Mouse (Mus musculus) stomach, postnatal 0 days (tissue): ENCODE measurements at regions not wholly inside any gene's neighbourhood (a gene's known extent, or its start where the extent isn't known, plus 50 kb on each side); places are given as distances from the start of the nearest gene placed in this dataset.

Source experiments
- ATAC-seq: fragments of 200-750 bp; cut with Nextera tagmentation; 2 replicates; pipeline ENCODE4 v1.8.0; 2017; ENCODE audit not compliant: low FRiP score, low TSS enrichment
- DNase-seq: peaks from one replicate; pipeline ENCODE4 v3.0.0-alpha.2; 2016; ENCODE audit warnings: low spot score
- H3K27ac ChIP-seq: fragments of 300-500 bp; sonication (generic); replicated peaks from 2 replicates; pipeline ENCODE4 v1.5.1; 2014; ENCODE audit warnings: mild to moderate bottlenecking, control low read depth
- H3K27me3 ChIP-seq: fragments of 300-500 bp; sonication (generic); 2 replicates; pipeline ENCODE4 v1.6.1; 2014; ENCODE audit warnings: low read length; ENCODE audit not compliant: control insufficient read depth, insufficient read depth
- H3K36me3 ChIP-seq: fragments of 300-500 bp; sonication (generic); 2 replicates; pipeline ENCODE4 v1.6.1; 2014; ENCODE audit warnings: low read length, mixed read lengths; ENCODE audit not compliant: control insufficient read depth, insufficient read depth
- H3K4me1 ChIP-seq: fragments of 300-500 bp; sonication (generic); replicated peaks from 2 replicates; pipeline ENCODE4 v1.6.1; 2014; ENCODE audit warnings: antibody characterized with exemption; ENCODE audit not compliant: control insufficient read depth, insufficient read depth
- H3K4me2 ChIP-seq: fragments of 300-500 bp; sonication (generic); replicated peaks from 2 replicates; pipeline ENCODE4 v1.6.1; 2014; ENCODE audit warnings: low read depth, mild to moderate bottlenecking, control low read depth, moderate library complexity
- H3K4me3 ChIP-seq: fragments of 300-500 bp; sonication (generic); 2 replicates; pipeline ENCODE4 v1.5.1; 2014; ENCODE audit warnings: low read depth, low read length, control low read depth
- H3K9ac ChIP-seq: fragments of 300-500 bp; sonication (generic); 2 replicates; pipeline ENCODE4 v1.6.1; 2014; ENCODE audit warnings: mild to moderate bottlenecking, low read length, control low read depth, mixed read lengths
- H3K9me3 ChIP-seq: fragments of 300-500 bp; sonication (generic); 2 replicates; pipeline ENCODE4 v1.6.1; 2016; ENCODE audit warnings: low read length; ENCODE audit not compliant: control insufficient read depth
- CTCF ChIP-seq: IDR thresholded peaks from 2 replicates; pipeline ENCODE4 v1.5.1; 2016; ENCODE audit warnings: antibody characterized with exemption, low read depth, mild to moderate bottlenecking, moderate library complexity
- EP300 ChIP-seq: optimal IDR thresholded peaks from 2 replicates; pipeline ENCODE3; 2016; ENCODE audit warnings: antibody characterized with exemption
- WGBS: fragments of 180-500 bp; shearing (Covaris S2); extraction: QIAGEN DNeasy Blood & Tissue Kit; methylation state at CpG from one replicate; pipeline ENCODE4 v1.1.7; 2014; 5-methylcytosine and 5-hydroxymethylcytosine counted together

- ATAC-seq (no peak), DNase-seq (no peak)
- Histone ChIP-seq H3K36me3 (no peaks in the 10 kb centered on the region), H3K27me3 (no peaks in the 10 kb centered on the region), H3K4me1 (no peaks in the 10 kb centered on the region), H3K4me3 (no peak overlapping the region), H3K9ac (no peak overlapping the region), H3K4me2 (no peak overlapping the region), H3K27ac (no peak overlapping the region), H3K9me3 (no peaks in the 10 kb centered on the region)
- WGBS = 86% methylated on average over 4 of the region's 4 CpGs
- TF ChIP-seq CTCF (no peak), EP300 (no peak)
Observed at GRCm38 (mm10) chr8:39780169-39780568, 894.7 kb upstream of the Adam24 start.

- TF ChIP-seq CTCF (no peak), EP300 (no peak)
- Histone ChIP-seq H3K4me2 (no peak overlapping the region), H3K27ac (no peak overlapping the region), H3K9ac (no peak overlapping the region), H3K4me3 (no peak overlapping the region), H3K4me1 (no peaks in the 10 kb centered on the region), H3K27me3 (no peaks in the 10 kb centered on the region), H3K36me3 (no peaks in the 10 kb centered on the region), H3K9me3 (no peaks in the 10 kb centered on the region)
- DNase-seq = no peak
- ATAC-seq = no peak
- WGBS = 49% methylated on average over 3 of the region's 3 CpGs
Observed at GRCm38 (mm10) chr8:39781424-39782161, 893.3 kb upstream of the Adam24 start.

- Histone ChIP-seq H3K4me1 (no peaks in the 10 kb centered on the region), H3K4me2 (no peak overlapping the region), H3K9ac (no peak overlapping the region), H3K9me3 (no peaks in the 10 kb centered on the region), H3K27ac (no peak overlapping the region), H3K36me3 (no peaks in the 10 kb centered on the region), H3K27me3 (no peaks in the 10 kb centered on the region), H3K4me3 (no peak overlapping the region)
- DNase-seq (no peak), ATAC-seq (no peak)
- TF ChIP-seq CTCF (no peak), EP300 (no peak)
- WGBS = 46% methylated on average over 2 of the region's 2 CpGs
Observed at GRCm38 (mm10) chr8:39782162-39782530, 892.7 kb upstream of the Adam24 start.
